Mouse (Mus musculus) cerebellum, adult (tissue): ENCODE measurements around the gene Gm4214.
"Not testable (repeated sequence)": the region's sequence is repeated elsewhere in the genome, so short reads cannot be mapped to it uniquely, and the experiment has no call there.

ENCODE experiments used
- ATAC-seq: cut with Nextera tagmentation; 2 replicates; pipeline ENCODE4 v1.9.2; 2017; ENCODE audit warnings: mild to moderate bottlenecking, moderate library complexity, mixed read lengths; ENCODE audit not compliant: insufficient number of reproducible peaks, low FRiP score, low TSS enrichment

Gene Gm4214

GRCm38 (mm10) chr7:22984573-22984972 is at the start of gene Gm4214:
Gene Gm4214, minus strand, starts transcription at chr7:22984673.
- not testable (repeated sequence) for ATAC-seq

GRCm38 (mm10) chr7:23019823-23020222 is 35.4 kb upstream of the Gm4214 start, which contains the start of gene Gm4216:
Gene Gm4216, minus strand, starts transcription at chr7:23019923.
- not testable (repeated sequence) for ATAC-seq
